Mouse (Mus musculus) heart, postnatal 0 days (tissue): Measurements from ENCODE around the gene Pigw.

Source experiments
- CTCF ChIP-seq: IDR thresholded peaks from 2 replicates; pipeline ENCODE4 v1.5.1; 2016; ENCODE audit warnings: antibody characterized with exemption, control low read depth, low read depth
- EP300 ChIP-seq: IDR thresholded peaks from 2 replicates; pipeline ENCODE4 v1.6.1; 2016; ENCODE audit warnings: antibody characterized with exemption, low read depth

DNA sequence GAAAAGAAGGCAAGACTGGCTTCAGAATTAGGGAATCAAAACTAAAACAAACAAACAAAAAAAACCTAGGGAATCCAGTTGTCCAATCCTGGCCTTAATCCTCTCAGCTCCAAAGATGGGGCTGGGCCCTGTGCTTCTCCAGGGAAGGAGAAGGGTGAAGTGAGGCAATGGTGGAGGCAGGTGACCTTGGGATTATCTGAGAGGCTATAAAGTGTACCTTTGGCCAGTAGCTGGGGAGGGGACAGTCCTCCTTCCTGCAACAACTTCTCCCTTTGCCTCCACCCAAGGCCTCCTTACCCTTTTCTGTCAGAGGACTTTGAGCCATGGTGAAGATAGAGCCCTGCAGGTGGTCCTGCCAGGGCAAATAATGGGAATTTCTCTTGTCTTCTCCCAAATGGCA lies 52.6 kb downstream of the Pigw start:
- no peak for TF ChIP-seq CTCF
- no peak for TF ChIP-seq EP300
